Mouse (Mus musculus): ENCODE measurements around the gene Dcun1d5.

GRCm38 (mm10) chr9:7252797-7253654 is 68.7 kb downstream of the Dcun1d5 start:
- TF ChIP-seq CTCF (IDR thresholded peaks at IDR 0.05; ENCODE audit: extremely low read depth, insufficient read depth, insufficient read length, insufficient replicate concordance) (no peak), POLR2A (IDR thresholded peaks at IDR 0.05; ENCODE audit: low read depth, low read length) (no peak)

All from spleen, adult 2 months (tissue).